Comparison of ENCODE assay signal across 21 mouse cellular contexts in genomic region chr9:77990278-77990677, GRCm38 (mm10).
DNase-seq lines count a peak whose midpoint lies in the region; TF ChIP-seq lines count a peak whose summit lies in the region.
"Had no signal": no experiment of that assay in that cellular context is flagged by ENCODE, and none has a peak within 500 bp of the region (broad histone marks: within the 10 kb centered on the region; RNA-seq: fewer than 3 reads in every experiment).

No protein-coding gene starts in this region.

- TF ChIP-seq EP300 in CH12.LX (IDR thresholded peaks at IDR 0.05; ENCODE audit: low read length) = peak; percentile 49; the same call in 1 of the 2 replicates

- no peaks in the 10 kb centered on the region for H3K9me3 ChIP-seq in CH12.LX (replicated peaks; ENCODE audit: low read length)
- H3K9me3 ChIP-seq: embryonic facial prominence, embryonic 13.5 days; forebrain, embryonic 10.5 days; forebrain, embryonic 13.5 days had no signal

- no peaks in the 10 kb centered on the region for H3K79me2 ChIP-seq in CH12.LX (replicated peaks; ENCODE audit: control insufficient read depth, extremely low read depth, insufficient read depth, poor library complexity, severe bottlenecking)

- peaks cover 2 to 11% of the 10 kb centered on the region in 2 experiments for H3K36me3 ChIP-seq in CH12.LX (replicated peaks in 1 of 2; ENCODE audit: control insufficient read depth in 1 of 2, insufficient read depth in 1 of 2, low read length in 1 of 2)
- H3K36me3 ChIP-seq in splenic B cell, adult 2 months (ENCODE audit: control insufficient read depth, insufficient read depth, low read length, poor library complexity, severe bottlenecking) = no peaks in the 10 kb centered on the region
- H3K36me3 ChIP-seq: embryonic facial prominence, embryonic 13.5 days had no signal

- no peak for TF ChIP-seq POLR2A in CH12.LX (IDR thresholded peaks at IDR 0.05; ENCODE audit: low read depth, low read length)

- peak; percentile 83 for DNase-seq in heart, adult 11 months
- DNase-seq in heart, postnatal 4 days = no peak
- peak; percentile 39 to 51 for DNase-seq in B cell, adult 2 months
- DNase-seq in CH12.LX (ENCODE audit: extremely low read depth) = peak; percentile 60
- peak; percentile 61 for DNase-seq in splenic B cell, adult 2 months (ENCODE audit: low read depth, low spot score)
- DNase-seq in layer of hippocampus, adult 9-10 months (ENCODE audit: low spot score) = no peak
- DNase-seq: adrenal gland, adult 8-10 months; adrenal gland, postnatal 25 days; cerebellum, adult 11-12 months; cerebellum, adult 8-10 months; cerebellum, postnatal 14 days; gastrocnemius, postnatal 25 days; heart, adult 2 months; heart, postnatal 36 days; kidney, adult 18-20 months had no signal

- no peaks in the 10 kb centered on the region for H3K27me3 ChIP-seq in CH12.LX (replicated peaks)
- no peaks in the 10 kb centered on the region for H3K27me3 ChIP-seq in splenic B cell, adult 2 months (ENCODE audit: control insufficient read depth, insufficient read depth, low read length, poor library complexity, severe bottlenecking)
- H3K27me3 ChIP-seq: embryonic facial prominence, embryonic 13.5 days; forebrain, embryonic 13.5 days had no signal

- TF ChIP-seq CTCF in CH12.LX (conservative IDR thresholded peaks at IDR 0.05 in 1 of 2, IDR thresholded peaks at IDR 0.05 in 1 of 2; ENCODE audit: low read depth in 2 of 2, low read length in 2 of 2) = no peak

- no peak for TF ChIP-seq RAD21 in CH12.LX (IDR thresholded peaks at IDR 0.05; ENCODE audit: low read depth, low read length)

- H3K4me3 ChIP-seq in CH12.LX (replicated peaks in 1 of 3; ENCODE audit: low read depth in 2 of 3, low read length in 2 of 3, poor library complexity in 1 of 3) = no peak overlapping the region
- H3K4me3 ChIP-seq: embryonic facial prominence, embryonic 13.5 days; forebrain, embryonic 10.5 days; forebrain, embryonic 13.5 days; heart, adult 2 months had no signal

- no peak overlapping the region for H3K27ac ChIP-seq in CH12.LX (ENCODE audit: insufficient read depth, low read depth)
- H3K27ac ChIP-seq: embryonic facial prominence, embryonic 13.5 days; forebrain, embryonic 10.5 days; forebrain, embryonic 13.5 days; heart, adult 2 months; hindbrain, embryonic 14.5 days; hindbrain, postnatal 0 days had no signal

- H3K4me2 ChIP-seq in CH12.LX (ENCODE audit: insufficient read depth, low read depth, poor library complexity, severe bottlenecking) = peak overlapping the region; percentile 54
- H3K4me2 ChIP-seq: embryonic facial prominence, embryonic 13.5 days; forebrain, embryonic 13.5 days; heart, embryonic 11.5 days; hindbrain, embryonic 14.5 days had no signal

- no peak overlapping the region for H3K9ac ChIP-seq in CH12.LX (ENCODE audit: insufficient read depth, low read depth)
- H3K9ac ChIP-seq: embryonic facial prominence, embryonic 13.5 days; forebrain, embryonic 13.5 days; hindbrain, embryonic 14.5 days had no signal

- H3K4me1 ChIP-seq in CH12.LX (ENCODE audit: control insufficient read depth in 1 of 2, insufficient read depth in 2 of 2) = peaks cover 10 to 28% of the 10 kb centered on the region in 2 experiments
- H3K4me1 ChIP-seq: embryonic facial prominence, embryonic 13.5 days; forebrain, embryonic 10.5 days had no signal

- dilution Hi-C loops in CH12.LX (cut with MboI; ENCODE audit: extremely low pct_ligation_motif_present, extremely low pct_unique_long_range_greater_than_20kb, low sequenced_read_pairs) = no loop called here

- in situ Hi-C loops in CH12.LX (cut with MboI; ENCODE audit: low pct_ligation_motif_present, low pct_unique_long_range_greater_than_20kb, low sequenced_read_pairs) = no loop called here

TF ChIP-seq in CH12.LX, 34 proteins besides CTCF, POLR2A, EP300 and RAD21:
- peak; percentile 75 for TF ChIP-seq ETS1 (conservative IDR thresholded peaks at IDR 0.05; ENCODE audit: low read depth, low read length)
- no peak for TF ChIP-seq GABPA (IDR thresholded peaks at IDR 0.05; ENCODE audit: insufficient replicate concordance, low read depth, low read length)
- TF ChIP-seq MXI1 (IDR thresholded peaks at IDR 0.05; ENCODE audit: low read depth, low read length) = 0 out of 2 replicates have a peak, but pooled peaks have one; percentile 33
- peak; percentile 90 for TF ChIP-seq BHLHE40 (IDR thresholded peaks at IDR 0.05; ENCODE audit: low read depth, low read length)
- no peak; the same call in 1 of the 2 replicates for TF ChIP-seq ZNF384 (IDR thresholded peaks at IDR 0.05; ENCODE audit: low read depth, low read length)
- peak; percentile 33; the same call in 1 of the 2 replicates for TF ChIP-seq TCF12 (IDR thresholded peaks at IDR 0.05; ENCODE audit: low read depth, low read length)
- TF ChIP-seq KAT2A (IDR thresholded peaks at IDR 0.05; ENCODE audit: insufficient replicate concordance, low read length) = 0 out of 2 replicates have a peak, but pooled peaks have one; percentile 32
- TF ChIP-seq MAFK (IDR thresholded peaks at IDR 0.05; ENCODE audit: insufficient replicate concordance, low read length) = 0 out of 2 replicates have a peak, but pooled peaks have one; percentile 20
- TF ChIP-seq ELF1 (IDR thresholded peaks at IDR 0.05; ENCODE audit: low read depth, low read length) = no peak
- TF ChIP-seq JUN (IDR thresholded peaks at IDR 0.05; ENCODE audit: insufficient read depth, low read depth, low read length) = no peak
- peak; percentile 49; the same call in 1 of the 2 replicates for TF ChIP-seq IRF4 (IDR thresholded peaks at IDR 0.05; ENCODE audit: low read depth, low read length)

Comparison
In these comparisons a context has a peak if more than half of its experiments do, and no peak if none do; other contexts are left out.
1. DNase-seq: peak in heart, adult 11 months (single experiment), B cell, adult 2 months (2 of 2), CH12.LX (single experiment) and splenic B cell, adult 2 months (single experiment); none in heart, postnatal 4 days (single experiment) and layer of hippocampus, adult 9-10 months (single experiment).